Mouse (Mus musculus) lung, postnatal 4 days (tissue): ENCODE results near the gene Prpf3.
A peak's percentile ranks its signal among the peaks of the same experiment; 100 is the strongest.
"Not testable (repeated sequence)": the region's sequence is repeated elsewhere in the genome, so short reads cannot be mapped to it uniquely, and the experiment has no call there.

ENCODE experiments used
- DNase-seq, 2 experiments: peaks; one replicate each; pipeline ENCODE4 v3.0.0; 2021

Gene Prpf3

DNA sequence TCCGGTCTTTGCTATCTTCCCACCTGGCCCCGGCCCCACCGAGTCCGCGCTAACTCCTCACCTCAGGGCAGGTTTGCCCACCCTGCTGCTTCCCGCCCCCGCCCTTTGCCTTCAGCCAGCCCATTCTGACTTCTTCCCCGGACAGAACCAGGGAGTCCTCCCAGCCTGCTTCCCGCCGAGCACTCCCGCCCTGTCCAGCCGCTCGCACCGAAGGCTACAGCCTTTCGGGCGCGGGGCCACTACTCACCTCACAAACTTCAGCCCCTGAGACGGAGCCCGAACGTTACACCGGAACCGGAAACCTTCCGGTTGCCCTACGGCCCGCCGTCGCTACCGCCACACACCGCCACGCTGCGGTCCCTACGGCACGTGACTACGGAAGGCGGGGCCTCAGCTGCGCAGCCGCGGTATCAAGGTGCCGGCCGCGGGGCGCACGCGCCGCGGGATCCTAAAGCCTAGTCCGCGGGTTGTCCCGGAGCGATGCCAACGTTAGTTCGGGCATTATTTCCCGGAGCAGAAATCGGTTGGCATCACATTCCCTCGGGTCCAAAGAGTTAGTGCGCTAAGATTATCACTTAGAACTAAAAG lies at the start of gene Prpf3:
Gene Prpf3 (minus strand): TSS at position 384 of the 588 bp plus-strand sequence.
- peak; percentile 96 to 97 for DNase-seq

DNA sequence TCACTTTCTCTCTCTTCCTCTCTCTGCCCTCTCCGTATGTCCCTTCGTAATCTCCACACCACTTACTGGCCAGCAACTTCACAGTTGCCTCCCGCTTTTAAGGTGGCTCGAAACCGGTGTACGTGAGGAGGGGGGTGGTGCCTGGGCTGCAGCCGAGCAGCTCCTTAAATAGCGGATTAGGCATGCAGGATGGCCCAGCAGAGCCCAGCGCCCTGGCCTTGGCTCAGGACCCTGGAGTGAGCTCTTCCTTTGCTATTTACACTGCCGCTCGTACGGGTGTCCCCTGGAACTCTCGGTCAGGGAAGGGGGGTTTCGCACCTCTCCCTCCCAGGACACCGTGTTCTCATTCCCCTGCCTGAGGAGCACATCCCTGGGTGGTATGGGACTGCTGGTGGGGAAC lies 48.9 kb upstream of the Prpf3 start, which contains the start of gene Car14:
Gene Car14 (minus strand): TSS at position 124 of the 400 bp plus-strand sequence.
- no peak for DNase-seq

DNA sequence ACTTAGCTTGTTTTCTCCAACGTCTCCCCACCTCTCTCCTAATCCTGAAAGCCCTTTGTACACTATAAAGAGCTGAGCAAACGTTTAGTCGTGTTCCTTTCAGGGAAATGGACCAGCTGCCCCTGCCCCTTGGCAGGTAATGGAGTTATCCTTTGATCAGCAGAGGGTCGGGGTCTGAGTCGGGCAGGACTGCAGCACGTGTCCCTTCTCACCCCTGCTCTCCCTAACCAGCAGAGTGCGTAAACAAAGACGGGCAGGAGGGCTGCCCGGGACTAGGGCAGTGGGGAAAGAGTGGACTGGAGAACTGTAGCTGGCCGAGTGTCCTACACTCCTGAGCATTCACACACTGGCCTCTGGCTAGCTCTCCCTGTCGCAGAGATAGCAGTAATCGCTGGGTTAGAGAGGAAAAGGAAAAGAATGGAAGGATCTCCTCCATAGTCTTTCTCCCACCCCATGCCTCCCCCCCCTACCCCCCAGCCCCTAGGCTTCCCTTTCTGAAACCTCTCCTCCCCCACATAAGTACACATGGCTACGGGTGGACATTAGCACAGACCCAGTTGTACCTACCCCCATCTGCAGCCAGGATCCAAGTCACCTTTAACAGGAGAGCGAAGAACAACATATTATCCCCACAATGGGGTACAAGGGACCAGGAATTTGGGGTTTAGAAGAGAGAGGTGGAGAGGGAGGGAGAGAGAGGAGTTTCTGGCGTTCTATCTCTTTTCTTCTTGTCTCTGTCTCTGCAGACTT lies 48.2 kb upstream of the Prpf3 start:
- no peak for DNase-seq

DNA sequence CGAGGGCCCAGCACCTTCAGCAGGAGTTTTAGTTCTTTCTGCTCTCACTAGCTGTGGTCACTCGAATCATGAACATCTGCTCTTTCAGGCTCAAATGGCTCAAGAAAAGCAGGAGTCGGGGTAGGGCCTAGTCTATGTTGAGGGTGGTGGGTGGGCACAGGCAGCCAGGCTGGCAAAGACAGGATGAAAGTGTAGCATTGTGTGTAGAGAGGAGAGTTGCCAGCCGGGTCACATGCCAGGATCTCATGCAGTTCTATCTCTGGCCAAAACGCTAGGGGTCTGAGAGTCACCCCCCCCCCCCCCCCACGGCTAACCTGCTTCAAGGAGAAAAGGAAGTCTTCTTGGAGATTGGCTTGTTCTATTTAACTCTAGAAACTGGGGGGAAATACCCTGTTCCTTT lies 47.0 kb upstream of the Prpf3 start:
- DNase-seq: no peak

DNA sequence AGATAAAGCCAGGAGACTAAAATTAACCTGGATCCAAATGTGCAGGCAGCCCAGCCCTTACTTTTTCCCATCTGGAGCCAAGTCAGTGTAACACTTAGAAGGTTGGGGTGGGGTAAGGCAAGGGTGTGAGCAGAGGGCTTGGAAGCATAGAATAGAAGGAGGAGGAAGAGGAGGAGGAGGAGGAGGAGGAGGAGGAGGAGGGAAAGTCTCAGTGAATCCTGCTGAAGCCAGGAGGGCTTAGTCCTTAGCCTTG lies 46.6 kb upstream of the Prpf3 start:
- DNase-seq: no peak

DNA sequence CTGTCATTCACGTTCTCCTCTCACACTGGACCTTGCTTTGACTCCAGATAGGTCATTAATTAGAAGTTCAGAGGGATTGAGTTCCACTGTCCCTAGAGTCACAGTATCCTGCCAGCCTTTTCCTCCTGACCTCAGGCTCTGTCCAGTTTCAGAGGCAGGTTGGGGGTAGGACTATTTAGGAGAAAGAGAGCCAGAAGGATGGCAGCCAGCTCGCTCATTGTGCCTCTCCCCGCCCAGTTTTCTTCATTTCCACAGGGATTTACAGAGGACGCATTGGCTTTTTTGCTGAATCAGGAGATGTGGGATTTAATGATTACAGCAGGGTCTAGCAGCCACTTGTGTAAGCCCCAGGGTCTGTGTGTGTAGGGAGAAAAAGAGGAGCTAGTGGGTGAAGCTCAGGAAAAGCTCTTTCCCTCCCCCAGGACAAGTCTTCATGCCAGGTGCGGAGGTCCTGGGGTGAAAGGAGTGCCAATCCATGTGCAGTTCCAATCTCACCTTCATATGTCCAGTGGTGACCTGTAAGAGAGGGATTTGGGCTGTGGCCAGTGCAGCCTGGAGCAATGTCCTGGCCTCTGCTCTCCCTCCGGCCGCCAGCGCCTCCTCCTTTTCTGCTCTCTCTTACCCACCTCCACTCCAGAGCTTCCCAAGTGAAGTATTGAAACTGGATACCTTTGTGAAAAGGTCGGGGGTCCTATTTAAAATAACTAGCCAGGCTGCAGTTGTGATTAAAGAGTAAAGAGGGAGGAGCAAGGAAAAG lies 46.1 kb upstream of the Prpf3 start:
- no peak for DNase-seq

DNA sequence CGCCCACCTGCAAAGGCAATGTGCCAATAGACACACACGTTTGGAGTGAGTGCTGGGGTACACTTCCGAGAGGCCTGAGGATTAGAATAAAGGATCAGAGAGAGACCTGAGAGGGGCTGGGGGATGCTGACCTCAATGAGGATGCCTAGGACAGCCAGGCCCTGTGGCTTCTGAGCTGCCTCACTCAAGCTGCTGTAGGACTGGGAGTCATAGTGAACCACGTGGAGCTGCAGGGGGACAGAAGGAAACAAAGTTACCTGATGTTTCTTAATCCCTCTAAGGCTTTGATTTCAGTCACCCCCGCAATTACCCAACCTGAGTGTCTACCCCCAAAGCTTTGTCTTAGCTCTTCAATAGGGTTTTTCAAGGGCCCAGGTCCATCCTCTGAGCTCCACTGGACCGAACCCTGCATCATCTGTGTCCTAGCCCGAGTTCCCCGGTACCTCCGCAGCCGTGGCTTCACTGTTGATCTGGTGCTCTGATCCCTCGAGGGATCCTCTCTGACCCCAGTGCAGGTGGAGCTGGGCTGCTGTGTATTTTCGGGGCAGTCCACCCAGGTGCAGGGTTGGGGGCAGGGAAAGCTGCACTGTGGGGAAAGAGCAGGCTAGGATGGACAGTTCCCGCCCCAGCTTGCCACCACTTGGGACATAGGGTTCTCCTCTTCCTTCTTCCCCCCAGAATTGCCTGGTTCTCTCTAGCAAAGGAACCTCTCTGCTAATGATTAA lies 44.3 kb upstream of the Prpf3 start:
- no peak for DNase-seq

DNA sequence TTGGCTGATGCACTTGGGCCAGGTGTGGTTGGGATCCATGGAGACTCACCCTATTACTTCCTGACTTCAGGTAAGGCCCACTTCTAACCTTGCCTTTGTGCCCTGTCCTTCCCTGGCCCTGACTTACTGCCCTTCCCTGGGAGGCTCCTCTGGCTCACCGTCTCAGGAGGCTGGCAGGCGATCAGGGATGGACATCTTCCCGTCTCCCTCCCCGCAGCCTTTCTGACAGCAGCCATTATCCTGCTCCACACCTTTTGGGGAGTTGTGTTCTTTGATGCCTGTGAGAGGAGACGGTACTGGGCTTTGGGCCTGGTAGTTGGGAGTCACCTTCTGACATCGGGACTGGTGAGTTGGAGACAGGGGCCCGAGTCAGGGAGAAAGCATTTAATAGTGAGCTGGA lies 39.8 kb upstream of the Prpf3 start:
- DNase-seq: not testable (repeated sequence)

DNA sequence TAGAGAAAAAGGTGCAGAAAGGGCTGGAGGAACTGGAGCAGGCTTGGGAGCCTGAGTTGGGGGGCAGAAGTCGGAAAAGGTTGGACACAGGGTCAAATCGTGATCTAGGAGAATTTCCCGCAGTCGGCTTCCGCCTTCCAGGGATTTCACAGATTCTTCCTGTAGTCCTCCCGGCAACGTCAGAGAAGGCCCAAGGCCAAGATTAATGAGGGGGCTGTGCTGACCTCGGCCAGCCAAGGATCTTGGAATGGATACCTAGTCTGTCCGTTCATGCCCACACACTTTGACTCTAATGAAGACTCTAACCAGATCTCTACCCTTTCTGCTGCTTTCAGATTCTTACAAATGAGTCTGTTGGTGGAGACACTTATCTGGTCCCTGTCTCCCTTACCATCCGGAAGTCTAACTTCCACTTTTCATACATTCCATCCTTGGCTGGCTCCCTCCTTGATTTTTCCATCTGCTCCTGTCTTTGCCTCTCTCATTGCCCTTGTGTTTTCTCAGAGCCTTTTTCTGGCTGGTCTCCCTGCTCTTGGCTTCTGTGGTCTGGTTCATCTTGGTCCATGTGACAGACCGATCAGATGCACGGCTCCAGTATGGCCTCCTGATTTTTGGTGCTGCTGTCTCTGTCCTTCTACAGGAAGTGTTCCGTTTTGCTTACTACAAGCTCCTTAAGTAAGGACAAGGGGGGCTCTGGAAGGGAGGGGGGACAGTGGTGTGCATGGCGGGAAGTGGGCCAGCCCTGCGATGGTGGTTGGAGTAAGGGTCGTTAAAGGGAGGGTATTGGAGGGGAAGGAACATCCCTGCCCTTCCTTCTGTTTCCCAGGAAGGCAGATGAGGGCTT lies 38.9 kb upstream of the Prpf3 start:
- DNase-seq: peak; percentile 77 to 80

DNA sequence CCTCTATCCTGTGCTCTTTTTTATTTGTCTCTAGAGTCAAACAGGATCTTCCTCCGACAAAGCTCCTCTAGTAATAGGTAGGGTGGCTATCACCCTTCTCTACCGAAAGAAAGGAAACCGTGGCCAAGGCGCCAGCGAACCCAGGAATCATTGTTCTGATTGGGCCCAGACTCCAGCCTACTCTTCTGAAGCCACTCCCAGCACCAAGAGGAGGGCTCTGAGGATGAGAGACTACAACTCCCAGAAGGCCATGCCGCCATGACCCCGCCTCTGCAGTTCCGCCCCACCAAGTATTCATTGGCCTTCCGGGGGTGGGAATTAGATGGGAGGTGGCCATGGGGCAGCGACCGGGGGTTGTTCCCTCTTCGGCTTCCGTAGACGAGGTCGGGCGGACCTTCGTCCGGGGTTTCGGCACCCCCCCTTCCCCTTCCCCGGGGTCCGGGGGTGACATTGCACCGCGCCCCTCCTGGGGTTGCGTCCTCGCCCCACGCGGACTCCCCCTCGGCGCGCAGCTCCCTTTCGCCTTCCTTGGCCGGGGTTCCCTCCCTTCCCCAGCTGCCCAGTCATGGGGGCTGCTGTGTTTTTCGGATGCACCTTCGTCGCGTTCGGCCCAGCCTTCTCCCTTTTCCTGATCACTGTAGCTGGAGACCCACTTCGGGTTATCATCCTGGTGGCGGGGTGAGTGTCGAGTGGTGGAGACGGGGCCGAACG lies 38.1 kb upstream of the Prpf3 start, which contains the start of gene Aph1a:
Gene Aph1a (plus strand): TSS at position 364 of the 711 bp plus-strand sequence.
- DNase-seq: peak; percentile 97 to 99

DNA sequence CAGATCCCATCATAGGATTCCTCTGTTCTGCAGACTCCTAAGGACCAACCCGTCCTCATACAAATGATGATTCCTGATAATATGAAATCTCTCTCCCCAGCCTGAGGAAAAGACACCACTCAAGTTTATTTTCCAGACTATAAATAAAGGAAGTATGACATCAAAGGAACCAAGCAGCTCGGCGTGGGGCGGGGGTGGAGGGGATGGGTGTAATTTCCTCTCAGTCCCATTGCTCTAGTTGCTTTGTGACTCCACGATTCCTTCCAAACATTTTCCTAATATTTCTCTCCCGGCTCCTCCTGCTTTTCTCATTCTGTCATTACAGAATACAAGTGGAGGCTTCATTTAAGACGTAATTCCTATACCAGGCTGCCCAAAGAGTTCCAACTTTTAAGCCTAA lies 37.4 kb upstream of the Prpf3 start:
- peak; percentile 69 to 73 for DNase-seq

DNA sequence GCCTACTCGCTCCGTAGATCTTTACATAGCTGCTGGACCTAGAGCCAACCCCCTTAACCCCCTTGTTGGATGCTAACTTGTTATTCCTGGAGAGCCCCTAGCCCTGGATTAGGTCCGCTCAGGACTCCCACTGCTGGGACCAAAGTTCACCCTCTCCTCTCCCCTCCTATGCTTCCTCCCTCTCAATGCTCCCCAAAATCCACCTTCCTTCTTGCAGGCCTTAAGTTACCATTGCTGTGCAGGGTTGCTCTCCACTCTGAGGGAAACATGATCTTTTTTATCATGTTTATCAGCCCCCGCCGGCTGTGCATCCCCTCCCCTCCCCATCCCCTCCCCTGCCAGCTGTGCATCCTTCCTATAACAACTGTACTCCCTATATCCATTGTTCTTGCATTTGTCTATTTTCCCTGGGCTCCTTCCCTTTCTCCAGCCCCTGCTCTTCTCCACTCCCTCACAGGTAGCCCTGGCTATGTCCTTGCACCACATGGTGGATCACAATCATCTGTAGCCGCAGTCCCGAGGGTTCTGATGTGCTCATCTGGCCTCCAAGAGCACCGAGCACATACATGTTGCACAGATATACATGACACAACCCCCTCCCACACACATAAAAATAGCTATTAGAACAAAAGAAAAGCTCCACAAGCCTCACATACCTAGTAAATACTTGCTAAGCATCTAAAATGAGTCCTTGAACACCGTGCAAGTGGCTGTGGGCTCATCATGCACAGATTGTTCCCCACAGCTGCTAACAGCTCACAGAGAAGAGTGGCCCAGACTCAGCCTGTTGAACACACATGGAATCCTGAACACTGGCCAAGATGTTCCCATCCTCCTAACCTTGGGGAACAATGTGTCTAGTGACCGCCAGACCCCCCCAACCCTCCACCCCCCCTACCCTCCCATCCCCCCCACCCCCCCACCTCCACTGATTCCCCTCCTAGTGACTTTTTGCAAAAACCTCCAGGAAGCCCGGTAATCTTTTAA lies 36.7 kb upstream of the Prpf3 start:
- peak in 1 of 2 experiments; percentile 49 for DNase-seq

DNA sequence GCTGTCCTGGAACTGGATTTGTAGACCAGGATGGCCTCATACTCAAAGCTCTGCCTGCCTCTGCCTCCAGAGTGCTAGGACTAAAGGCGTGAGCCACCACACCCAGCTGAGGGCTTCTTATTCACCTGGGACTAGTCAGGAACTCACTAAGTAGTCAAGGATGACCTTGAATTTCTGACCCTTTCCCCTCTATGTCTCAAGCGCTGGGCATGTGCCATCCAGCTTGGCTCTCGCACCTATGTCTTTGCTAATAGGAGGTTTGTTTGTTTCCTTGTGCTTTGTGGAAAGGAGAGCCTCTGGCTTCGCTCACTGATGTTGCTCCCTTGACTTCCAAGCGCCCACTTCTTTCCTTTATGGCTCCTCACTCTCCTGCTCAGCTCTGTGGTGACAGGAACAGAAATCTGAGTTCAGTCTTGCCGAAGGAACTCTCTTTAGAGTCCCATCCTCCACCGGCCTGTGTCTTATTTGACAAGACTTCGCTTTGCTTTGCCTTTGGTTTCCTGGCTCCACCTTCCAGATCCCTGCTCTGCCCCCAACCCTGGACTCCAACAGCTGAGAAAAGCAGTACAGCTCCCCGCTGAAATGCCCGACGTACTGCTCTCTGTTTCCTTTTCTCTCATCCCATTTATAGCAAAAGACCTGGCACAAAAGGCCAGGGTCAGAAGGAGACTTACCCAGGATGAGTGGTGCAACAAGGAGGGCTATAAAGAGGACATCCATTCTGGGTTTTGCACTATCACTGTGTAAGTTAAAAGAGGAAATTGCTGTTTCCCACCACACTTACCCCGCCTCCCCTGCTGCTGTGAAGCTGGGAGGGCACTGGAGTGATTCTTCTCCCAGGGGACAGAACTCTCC lies 35.8 kb upstream of the Prpf3 start, which contains the start of gene BC028528:
Gene BC028528 (minus strand): TSS at position 795 of the 855 bp plus-strand sequence.
- DNase-seq: peak; percentile 75 to 80

DNA sequence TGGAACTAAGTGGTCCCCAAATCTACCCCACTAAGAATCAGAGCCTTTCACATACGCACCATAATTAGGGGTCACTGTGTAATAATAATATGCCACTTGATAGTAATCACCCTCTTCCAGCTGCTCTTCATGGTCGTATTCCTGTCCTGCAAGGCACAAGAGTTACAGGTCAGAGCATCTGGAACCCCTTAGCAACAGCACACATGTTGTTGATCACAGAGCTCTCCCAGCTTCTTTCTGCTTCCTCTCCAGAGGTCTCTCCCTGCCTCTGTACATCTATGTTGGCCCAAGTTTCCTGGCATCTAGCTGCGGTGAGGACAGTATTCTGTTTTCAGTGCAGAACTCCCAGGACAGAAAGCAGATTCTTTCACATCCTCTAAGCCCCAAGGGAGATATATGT lies 34.0 kb upstream of the Prpf3 start:
- no peak for DNase-seq

DNA sequence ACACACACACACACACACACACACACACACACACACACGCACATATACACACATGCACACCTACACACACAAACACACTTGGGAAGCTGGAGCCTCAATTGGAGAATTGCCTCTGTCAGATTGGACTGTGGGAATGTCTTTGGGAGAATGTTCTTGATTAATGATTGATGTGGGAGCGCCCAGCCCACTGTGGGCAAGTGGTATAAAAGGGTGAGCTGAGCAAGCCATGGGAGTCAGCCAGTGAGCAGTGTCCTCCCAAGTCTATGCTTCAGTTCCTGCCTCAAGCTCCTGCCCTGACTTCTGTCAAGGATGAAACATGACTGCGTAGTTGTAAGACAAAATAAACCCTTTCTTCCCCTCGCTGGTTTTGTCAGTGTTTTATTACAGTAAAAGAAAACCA lies 31.9 kb upstream of the Prpf3 start:
- no peak for DNase-seq

DNA sequence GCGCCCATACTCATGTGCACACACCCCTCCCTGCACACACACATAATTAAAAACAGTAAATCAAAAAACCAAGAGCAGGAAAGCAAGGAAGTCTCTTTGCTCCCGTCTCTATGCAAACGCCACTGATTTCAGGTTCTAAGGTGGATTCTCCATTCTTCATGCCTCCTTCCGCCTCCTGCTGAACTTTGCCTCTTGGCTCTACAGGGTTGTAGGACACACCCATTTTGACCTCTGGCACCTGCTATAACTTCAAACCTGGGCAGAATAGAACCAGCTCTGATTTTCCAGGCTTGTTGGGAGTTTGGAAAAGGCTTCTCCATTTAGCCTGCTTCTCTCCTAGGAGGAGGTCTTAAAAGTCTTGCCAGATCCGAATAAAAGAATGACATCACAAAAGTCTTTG lies 28.7 kb upstream of the Prpf3 start:
- no peak for DNase-seq

DNA sequence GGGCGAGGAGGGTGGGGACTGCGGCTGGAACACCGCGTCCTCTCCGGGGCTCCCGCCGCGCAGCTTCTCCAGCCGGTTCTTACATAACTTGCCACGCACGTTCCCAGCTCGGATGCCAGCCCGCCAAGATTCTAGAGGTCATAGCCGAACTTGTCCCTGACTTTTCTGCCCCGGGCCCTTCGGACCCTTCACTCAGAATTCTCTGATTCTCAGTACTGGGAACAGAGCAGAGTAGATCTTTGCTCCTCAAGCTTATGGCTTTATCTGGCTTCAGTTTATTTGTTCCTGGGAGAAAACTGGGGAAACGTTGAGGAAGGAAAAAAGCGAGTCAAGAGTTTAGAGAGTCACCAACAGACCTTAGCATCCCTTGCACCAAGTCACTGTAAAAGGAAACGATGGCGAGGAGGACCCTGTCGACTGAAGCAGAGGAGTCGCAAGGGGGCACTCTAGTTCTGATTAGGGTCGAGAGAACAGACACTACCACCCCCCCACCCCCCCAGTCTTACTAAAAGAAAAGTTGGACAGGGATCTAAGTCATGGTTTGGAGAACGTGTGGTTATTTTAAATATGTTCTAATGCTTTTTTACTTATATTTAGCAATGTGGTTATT lies 27.2 kb upstream of the Prpf3 start:
- peak; percentile 67 to 82 for DNase-seq

DNA sequence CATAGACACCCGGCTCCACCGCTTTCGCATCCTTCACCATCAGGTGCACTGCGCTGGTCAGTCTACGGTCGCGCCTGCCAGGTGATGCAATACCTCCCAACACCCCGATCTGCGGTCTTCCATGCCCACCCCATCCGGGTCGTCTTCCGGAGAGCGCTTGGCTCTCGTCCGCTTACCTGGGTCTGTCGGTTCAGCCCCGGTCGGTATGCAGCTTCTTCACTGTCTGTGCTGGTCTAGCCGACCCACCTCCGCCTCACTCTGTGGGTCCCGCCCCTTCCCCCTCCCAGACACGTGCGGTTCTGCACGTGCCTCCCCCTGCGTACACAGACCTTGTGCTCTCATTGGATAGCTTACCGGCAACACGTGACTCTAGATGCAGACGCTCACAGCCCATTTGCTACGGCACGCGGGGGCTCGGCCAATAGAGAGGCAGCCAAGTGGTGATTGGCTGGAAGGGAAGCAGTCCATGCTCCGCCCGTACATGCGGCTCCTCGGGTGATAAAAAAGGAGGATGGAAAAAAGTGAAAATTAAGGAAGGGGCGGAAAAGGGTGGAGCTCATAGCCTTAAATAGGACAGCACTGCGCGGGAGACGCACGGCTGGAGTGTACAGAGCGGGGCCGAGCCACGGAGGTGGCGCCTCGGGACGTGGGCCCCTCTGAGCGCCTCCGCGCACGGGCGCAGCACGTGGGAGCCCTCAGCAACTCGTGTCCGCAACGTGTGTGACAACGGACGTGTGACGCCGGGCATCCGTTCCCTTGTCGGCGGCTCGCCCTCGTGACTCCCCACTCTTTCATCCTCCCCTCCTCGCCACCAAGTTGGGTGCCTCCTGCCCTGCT lies 26.5 kb upstream of the Prpf3 start, which contains the start of gene Ciart:
Gene Ciart (minus strand): TSS at position 273 of the 837 bp plus-strand sequence.
- peak; percentile 91 to 96 for DNase-seq
